Mouse (Mus musculus) stomach, embryonic 16.5 days (tissue): ENCODE results near the gene Ift80. TPM values are rescaled to one million over a fixed set of nuclear protein-coding genes. Genes with fewer than 3 reads are reported as not detected.

Source experiments
- ATAC-seq: fragments of 200-750 bp; cut with Nextera tagmentation; 2 replicates; pipeline ENCODE4 v1.8.0; 2017; ENCODE audit warnings: moderate number of reproducible peaks, moderate TSS enrichment; ENCODE audit not compliant: insufficient read depth, low FRiP score
- H3K27ac ChIP-seq: fragments of 300-500 bp; sonication (generic); 2 replicates; pipeline ENCODE4 v1.5.1; 2014; ENCODE audit warnings: low read length
- H3K27me3 ChIP-seq: fragments of 300-500 bp; sonication (generic); 2 replicates; pipeline ENCODE4 v1.6.1; 2014; ENCODE audit warnings: low read length, control low read depth, mixed read lengths; ENCODE audit not compliant: control insufficient read depth, insufficient read depth
- H3K36me3 ChIP-seq: fragments of 300-500 bp; sonication (generic); 2 replicates; pipeline ENCODE4 v1.6.1; 2014; ENCODE audit warnings: low read length; ENCODE audit not compliant: control insufficient read depth, insufficient read depth
- H3K4me1 ChIP-seq: fragments of 300-500 bp; sonication (generic); 2 replicates; pipeline ENCODE4 v1.6.1; 2014; ENCODE audit warnings: low read length, control low read depth, mixed read lengths; ENCODE audit not compliant: control insufficient read depth, insufficient read depth
- H3K4me2 ChIP-seq: fragments of 300-500 bp; sonication (generic); 2 replicates; pipeline ENCODE4 v1.6.1; 2014; ENCODE audit warnings: low read depth, low read length, mixed read lengths
- H3K4me3 ChIP-seq: fragments of 300-500 bp; sonication (generic); replicated peaks from 2 replicates; pipeline ENCODE4 v1.5.1; 2014; ENCODE audit warnings: mild to moderate bottlenecking, low read length
- H3K9ac ChIP-seq: fragments of 300-500 bp; sonication (generic); 2 replicates; pipeline ENCODE4 v1.6.1; 2014; ENCODE audit warnings: low read length
- H3K9me3 ChIP-seq: fragments of 300-500 bp; sonication (generic); replicated peaks from 2 replicates; pipeline ENCODE4 v1.6.1; 2016; ENCODE audit warnings: low read length, control low read depth; ENCODE audit not compliant: control insufficient read depth
- WGBS: fragments of 180-500 bp; shearing (Covaris S2); extraction: QIAGEN DNeasy Blood & Tissue Kit; methylation state at CpG from one replicate; pipeline ENCODE4 v1.1.7; 2014; 5-methylcytosine and 5-hydroxymethylcytosine counted together
- microRNA counts: library from miRNA; unstranded; fragments of <30 nt; microRNA quantifications from one replicate; lab custom pipeline; 2016
- microRNA-seq: library from miRNA; unstranded; fragments of <30 nt; microRNA quantifications from one replicate; pipeline ENCODE4, GENCODE M21; 2016
- polyA plus RNA-seq: library from polyadenylated mRNA; unstranded; fragments of >200 nt; fragmentation: Nextera tagmentation; extraction: Ambion mirVana; gene quantifications from 2 replicates; pipeline ENCODE4 v1.2.1, GENCODE M21; 2015

Gene Ift80
- polyA plus RNA-seq, 1 experiment from 2014 or later, result 12.7 TPM

GRCm38 (mm10) chr3:68869691-68870567 lies 134.4 kb downstream of the Ift80 start:
- peak; percentile 58 for ATAC-seq
- Histone ChIP-seq H3K9ac (peak overlapping the region; percentile 70), H3K27me3 (peaks cover 31% of the 10 kb centered on the region), H3K9me3 (no peaks in the 10 kb centered on the region), H3K4me1 (peaks cover 14% of the 10 kb centered on the region), H3K4me2 (peak overlapping the region; percentile 100), H3K36me3 (no peaks in the 10 kb centered on the region), H3K4me3 (peak overlapping the region; percentile 64), H3K27ac (no peak overlapping the region)
- WGBS, result under 1% methylated on average over 96 of the region's 96 CpGs

- WGBS, result under 1% methylated on average over 60 of the region's 62 CpGs
- peak within 1 kb of the TSS; percentile 100 for H3K4me2 ChIP-seq
- no peaks in the 10 kb centered on the region for H3K9me3 ChIP-seq
- peak within 1 kb of the TSS; percentile 64 for H3K4me3 ChIP-seq
- peaks cover 14% of the 10 kb centered on the region for H3K4me1 ChIP-seq
- peak; percentile 65; the same call in 1 of the 2 replicates for ATAC-seq
- no peak within 1 kb of the TSS for H3K27ac ChIP-seq
- H3K9ac ChIP-seq, result peak within 1 kb of the TSS; percentile 70
- no peaks in the 10 kb centered on the region for H3K36me3 ChIP-seq
- H3K27me3 ChIP-seq, result peaks cover 31% of the 10 kb centered on the region
Observed at GRCm38 (mm10) chr3:68869211-68869690, 135.1 kb downstream of the Ift80 start, which contains the start of gene 1110032F04Rik. 1110032F04Rik (plus strand) TSS chr3:68869586.

- WGBS, result 78% methylated on average over 1 of the region's 1 CpGs
- no peak overlapping the region for H3K4me2 ChIP-seq
- ATAC-seq, result no peak
- no peak overlapping the region for H3K27ac ChIP-seq
- H3K9me3 ChIP-seq, result no peaks in the 10 kb centered on the region
- no peak overlapping the region for H3K9ac ChIP-seq
- no peak overlapping the region for H3K4me3 ChIP-seq
- no peaks in the 10 kb centered on the region for H3K4me1 ChIP-seq
- H3K36me3 ChIP-seq, result no peaks in the 10 kb centered on the region
- no peaks in the 10 kb centered on the region for H3K27me3 ChIP-seq
Observed at GRCm38 (mm10) chr3:68852414-68852813, 152.0 kb downstream of the Ift80 start.

GRCm38 (mm10) chr3:68848323-68848722 lies 156.0 kb downstream of the Ift80 start:
- WGBS, result 54% methylated on average over 3 of the region's 3 CpGs
- no peak for ATAC-seq

GRCm38 (mm10) chr3:68844025-68844424 lies 160.3 kb downstream of the Ift80 start:
- H3K4me1 ChIP-seq, result no peaks in the 10 kb centered on the region
- no peak overlapping the region for H3K27ac ChIP-seq
- H3K36me3 ChIP-seq, result no peaks in the 10 kb centered on the region
- no peaks in the 10 kb centered on the region for H3K9me3 ChIP-seq
- ATAC-seq, result no peak
- no peak overlapping the region for H3K4me3 ChIP-seq
- H3K27me3 ChIP-seq, result no peaks in the 10 kb centered on the region
- 94% methylated on average over 4 of the region's 4 CpGs for WGBS
- H3K4me2 ChIP-seq, result no peak overlapping the region
- no peak overlapping the region for H3K9ac ChIP-seq

More at GRCm38 (mm10) chr3:68848323-68848722, 156.0 kb downstream of the Ift80 start:
- Histone ChIP-seq H3K27ac (no peak overlapping the region), H3K4me2 (no peak overlapping the region), H3K36me3 (no peaks in the 10 kb centered on the region), H3K27me3 (no peaks in the 10 kb centered on the region), H3K4me1 (no peaks in the 10 kb centered on the region), H3K9me3 (no peaks in the 10 kb centered on the region), H3K9ac (no peak overlapping the region), H3K4me3 (no peak overlapping the region)

MicroRNA genes within 50 kb of the gene (microRNA counts, 519-probe panel; counts per million panel counts)
- 4,163 counts per million, percentile 95 among the panel's probes with 10 or more counts for microRNA mmu-miR-15b (lab: Ali Mortazavi, UCI)

Small RNA genes within 50 kb of the gene (microRNA-seq; reads per million reads assigned to microRNA genes)
- gene Mir15b (905 reads per million, percentile 76 among the genes with 10 or more reads in this experiment), gene Mir16-2 (240 reads per million, percentile 64 among the genes with 10 or more reads in this experiment)

Other genes with a start within 250 kb of the Ift80 start
- 0.34 TPM in 1 of 2 replicates, not detected in the other for gene 1110032F04Rik, start 135.0 kb downstream of the Ift80 start, polyA plus RNA-seq
- gene Smc4, start 168 bp upstream of the Ift80 start, polyA plus RNA-seq, result 122 and 143 TPM in 2 replicates
- 73.2 and 77.4 TPM in 2 replicates for gene Trim59, start 40.2 kb upstream of the Ift80 start, polyA plus RNA-seq
- 19.9 and 22.7 TPM in 2 replicates for gene Kpna4, start 122.5 kb upstream of the Ift80 start, polyA plus RNA-seq
- 19.0 and 20.5 TPM in 2 replicates for gene Arl14, start 217.8 kb upstream of the Ift80 start, polyA plus RNA-seq